In genomic region chr9:23394652-23395317, GRCm38 (mm10) we compare ENCODE assay signal across 12 mouse cellular contexts.
A peak's percentile ranks its signal among the peaks of the same experiment; 100 is the strongest.
DNase-seq lines count a peak whose midpoint lies in the region; TF ChIP-seq lines count a peak whose summit lies in the region.
"Had no signal": no experiment of that assay in that cellular context is flagged by ENCODE, and none has a peak within 500 bp of the region (broad histone marks: within the 10 kb centered on the region; RNA-seq: fewer than 3 reads in every experiment).

No protein-coding gene starts in this region.

- H3K27me3 ChIP-seq in kidney, adult 2 months (replicated peaks; ENCODE audit: control insufficient read depth, insufficient read depth, low read length) = no peaks in the 10 kb centered on the region
- H3K27me3 ChIP-seq: forebrain, embryonic 12.5 days; neural tube, embryonic 12.5 days had no signal

- intact Hi-C loops in gastrocnemius, postnatal 14 days (cut with DNase I; ENCODE audit: low total_unique reads) = no loop called here

- 59% methylated on average over 6 of the region's 6 CpGs for WGBS in kidney, adult 2 months

- H3K27ac ChIP-seq in kidney, adult 2 months (ENCODE audit: insufficient read depth, low read depth, low read length) = no peak overlapping the region
- H3K27ac ChIP-seq: forebrain, embryonic 12.5 days; neural tube, embryonic 12.5 days had no signal

- H3K4me1 ChIP-seq in kidney, adult 2 months (ENCODE audit: control insufficient read depth, insufficient read depth, low read length) = no peaks in the 10 kb centered on the region
- H3K4me1 ChIP-seq: forebrain, embryonic 12.5 days; neural tube, embryonic 12.5 days had no signal

- H3K36me3 ChIP-seq in kidney, adult 2 months (ENCODE audit: control insufficient read depth, insufficient read depth, low read length) = no peaks in the 10 kb centered on the region
- H3K36me3 ChIP-seq: forebrain, embryonic 12.5 days; G1E; neural tube, embryonic 12.5 days had no signal

- DNase-seq in kidney, adult 2 months = no peak
- DNase-seq in kidney, postnatal 25 days = no peak
- peak; percentile 7 for DNase-seq in thymus, postnatal 4 days
- DNase-seq in thymus, postnatal 25 days = no peak
- peak; percentile 43 for DNase-seq in heart, postnatal 4 days
- DNase-seq in thymus, postnatal 0 days (ENCODE audit: low spot score) = no peak
- DNase-seq in gastrocnemius, postnatal 14 days = no peak
- DNase-seq: adrenal gland, adult 8-10 months; cerebellum, postnatal 10 days had no signal

- no peak overlapping the region for H3K4me3 ChIP-seq in kidney, adult 2 months (ENCODE audit: insufficient read depth, low read depth, low read length)
- H3K4me3 ChIP-seq: forebrain, embryonic 12.5 days; neural tube, embryonic 12.5 days had no signal

- peak; percentile 41 for TF ChIP-seq CTCF in kidney, adult 2 months (conservative IDR thresholded peaks at IDR 0.05; ENCODE audit: insufficient read depth, insufficient read length, low read depth, low read length)

- no peak for TF ChIP-seq POLR2A in kidney, adult 2 months (IDR thresholded peaks at IDR 0.05; ENCODE audit: low read depth, low read length)

Comparison
In these comparisons a context has a peak if more than half of its experiments do, and no peak if none do; other contexts are left out.
1. DNase-seq: peak in thymus, postnatal 4 days (single experiment) and heart, postnatal 4 days (single experiment); none in kidney, adult 2 months (single experiment), kidney, postnatal 25 days (0 of 2), thymus, postnatal 25 days (single experiment), thymus, postnatal 0 days (single experiment) and gastrocnemius, postnatal 14 days (single experiment).